Mouse (Mus musculus) spleen, adult 2 months (tissue): ENCODE measurements around the gene Olfr1444.

Experiments
- CTCF ChIP-seq: fragments of 200-500 bp; IDR thresholded peaks from 2 replicates; pipeline ENCODE4 v1.5.1; 2011; ENCODE audit warnings: mild to moderate bottlenecking, inconsistent platforms; ENCODE audit not compliant: insufficient read depth, insufficient read length, insufficient replicate concordance; ENCODE audit errors: extremely low read depth
- POLR2A ChIP-seq: fragments of 200-500 bp; IDR thresholded peaks from 2 replicates; pipeline ENCODE4 v1.6.1; 2011; ENCODE audit warnings: low read depth, low read length, inconsistent platforms

DNA sequence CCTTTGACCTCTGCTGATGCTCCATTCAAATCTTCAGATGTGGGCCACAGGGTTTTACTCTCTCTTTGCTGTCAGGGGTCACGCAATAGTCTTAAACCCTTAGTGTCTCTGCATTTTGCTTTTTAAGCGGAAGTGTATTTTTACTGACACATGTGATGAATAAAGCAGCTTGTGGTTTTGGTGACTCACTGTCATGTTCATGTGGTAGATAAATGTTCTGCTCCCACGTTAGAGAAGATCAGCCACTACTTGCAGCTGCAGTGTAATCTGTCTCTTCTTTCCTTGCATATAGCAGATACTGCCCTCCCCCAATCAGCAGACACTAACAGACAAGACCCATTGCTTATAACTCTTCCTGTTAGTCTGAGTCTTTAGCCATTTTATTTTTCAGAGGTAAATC is 23.5 kb upstream of the Olfr1444 start:
- TF ChIP-seq CTCF (no peak), POLR2A (no peak)
